Mouse (Mus musculus) liver, adult 10 weeks (tissue): ENCODE measurements around the gene Map3k7. TPM values are rescaled to one million over a fixed set of nuclear protein-coding genes. Genes with fewer than 3 reads are reported as not detected.

ENCODE experiments used
- polyA plus RNA-seq: library from polyadenylated mRNA; stranded (reverse); fragments of 350-450 nt; fragmentation: Illumina TruSeq; extraction: RNeasy Lipid Tissue Mini Kit (QIAGEN cat#74804); gene quantifications from one replicate; pipeline ENCODE4 v1.2.3, GENCODE M21; 2014; ENCODE audit warnings: low read depth, low replicate concordance

Map3k7 gene
- polyA plus RNA-seq, result 27.5 TPM

DNA sequence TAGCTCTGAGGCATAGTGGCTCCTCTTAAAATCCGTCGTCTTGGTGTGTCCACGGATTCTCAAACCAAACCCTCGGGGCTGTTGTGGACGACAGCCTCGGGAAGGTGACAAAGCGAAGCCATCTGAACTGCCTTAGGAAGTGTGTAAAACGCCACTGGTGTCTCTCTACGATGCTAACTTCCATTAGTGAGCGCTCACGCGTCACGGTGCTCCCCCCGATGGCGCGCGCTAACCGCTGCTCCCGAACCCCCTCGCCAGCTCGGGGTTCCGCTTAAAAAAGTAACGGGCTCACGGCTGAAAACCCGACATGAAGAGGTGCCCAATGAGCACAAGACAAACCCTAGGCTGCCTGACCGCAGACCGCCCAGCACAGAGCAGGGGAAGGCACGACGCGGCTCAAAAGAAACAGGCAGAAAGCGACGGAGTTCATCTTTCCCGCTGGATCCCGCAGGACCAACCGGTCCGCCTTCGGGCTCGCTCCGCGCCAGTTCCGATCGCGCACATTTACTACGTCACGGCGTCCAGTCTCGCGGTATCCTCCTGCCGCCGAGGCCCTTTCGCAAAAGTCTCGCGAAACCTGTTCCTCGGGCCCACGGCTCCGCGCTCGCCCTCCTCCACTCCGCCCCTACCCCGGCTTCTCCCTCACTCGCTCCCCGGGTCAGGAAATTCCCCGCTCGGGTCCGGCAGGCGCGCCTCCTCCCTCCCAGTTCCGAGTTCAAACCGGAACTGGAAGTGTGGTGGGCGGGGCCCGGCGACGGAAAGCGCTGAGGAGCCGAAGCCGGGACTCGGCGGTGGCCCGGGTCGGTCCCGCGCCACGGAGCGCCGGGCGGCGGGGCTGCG is at the start of gene Map3k7:
Map3k7 (plus strand) TSS at position 744 of the 840 bp plus-strand sequence.

